Mouse (Mus musculus): ENCODE data around the gene Abca7.
A peak's percentile ranks its signal among the peaks of the same experiment; 100 is the strongest.
"Not testable (repeated sequence)": the region's sequence is repeated elsewhere in the genome, so short reads cannot be mapped to it uniquely, and the experiment has no call there.

Gene Abca7

GRCm38 (mm10) chr10:80021320-80021641 is 25.0 kb downstream of the Abca7 start:
- DNase-seq (ENCODE audit: low read depth, low spot score): no peak

- no peak for DNase-seq (ENCODE audit: low read depth, low spot score)
These were observed 25.9 kb downstream of the Abca7 start for GRCm38 (mm10) chr10:80022164-80022563.

GRCm38 (mm10) chr10:80022806-80023205 is 26.5 kb downstream of the Abca7 start:
- no peak for DNase-seq (ENCODE audit: low read depth, low spot score)

DNA sequence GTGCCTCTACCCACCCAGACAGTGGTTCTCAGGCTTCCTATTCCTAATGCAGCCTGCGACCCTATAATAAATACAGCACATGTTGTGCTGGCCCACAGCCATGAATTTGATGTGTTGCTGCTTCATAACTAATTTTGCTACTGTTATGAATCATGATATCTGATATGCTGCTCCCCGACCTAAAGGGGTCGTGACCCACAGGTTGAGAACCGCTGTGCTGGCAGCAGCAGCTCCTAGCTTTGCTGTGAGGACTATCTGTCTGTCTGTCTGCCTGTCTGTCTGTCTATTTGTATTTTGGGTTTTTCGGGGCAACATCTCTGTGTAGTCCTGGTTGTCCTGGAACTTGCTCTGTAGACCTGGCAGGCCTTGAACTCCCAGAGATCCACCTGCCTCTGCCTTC is 27.5 kb downstream of the Abca7 start:
- DNase-seq (ENCODE audit: low read depth, low spot score): no peak

DNA sequence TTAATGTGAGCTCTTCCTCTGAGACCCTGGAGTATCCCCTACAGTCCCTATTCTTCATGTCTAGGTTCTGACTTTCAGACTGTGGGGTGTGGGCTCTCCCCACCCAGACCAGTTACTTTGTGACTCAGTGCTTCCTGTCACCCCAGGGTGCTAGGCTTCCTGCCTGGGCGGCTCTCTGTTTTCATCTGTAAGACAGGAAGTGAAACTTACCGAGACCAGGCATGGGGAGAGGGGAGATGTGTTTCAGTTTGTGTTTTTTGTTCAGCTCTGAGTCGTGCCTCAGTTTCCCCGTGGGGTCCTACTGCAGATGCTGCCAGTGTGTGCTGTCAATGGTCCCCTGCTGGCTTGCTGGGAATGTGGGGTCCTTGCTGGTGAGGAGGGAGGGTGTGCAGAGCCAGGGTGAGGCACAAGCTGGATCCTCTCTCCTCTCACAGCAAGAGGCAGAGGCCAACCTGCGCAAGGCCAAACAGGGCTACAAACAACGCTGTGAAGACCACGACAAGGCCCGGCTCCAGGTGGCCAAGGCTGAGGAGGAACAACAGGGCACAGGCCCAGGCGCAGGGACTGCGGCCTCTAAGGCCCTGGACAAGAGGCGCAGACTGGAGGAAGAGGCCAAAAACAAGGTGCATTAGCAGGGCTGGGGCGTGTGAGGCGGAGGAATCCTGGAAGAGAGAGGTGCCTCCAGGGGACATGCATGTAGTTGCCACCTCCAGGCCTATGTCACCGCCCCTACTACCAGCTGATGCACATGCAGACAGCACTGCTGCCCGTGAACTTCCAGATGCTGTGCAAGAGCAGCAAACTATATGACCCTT is 28.1 kb downstream of the Abca7 start:
- DNase-seq (ENCODE audit: low read depth, low spot score): no peak

- no peak for DNase-seq (ENCODE audit: low read depth, low spot score)
These were observed 28.7 kb downstream of the Abca7 start for GRCm38 (mm10) chr10:80025044-80025347.

GRCm38 (mm10) chr10:80025463-80025862 is 29.2 kb downstream of the Abca7 start:
- DNase-seq (ENCODE audit: low read depth, low spot score): no peak

DNA sequence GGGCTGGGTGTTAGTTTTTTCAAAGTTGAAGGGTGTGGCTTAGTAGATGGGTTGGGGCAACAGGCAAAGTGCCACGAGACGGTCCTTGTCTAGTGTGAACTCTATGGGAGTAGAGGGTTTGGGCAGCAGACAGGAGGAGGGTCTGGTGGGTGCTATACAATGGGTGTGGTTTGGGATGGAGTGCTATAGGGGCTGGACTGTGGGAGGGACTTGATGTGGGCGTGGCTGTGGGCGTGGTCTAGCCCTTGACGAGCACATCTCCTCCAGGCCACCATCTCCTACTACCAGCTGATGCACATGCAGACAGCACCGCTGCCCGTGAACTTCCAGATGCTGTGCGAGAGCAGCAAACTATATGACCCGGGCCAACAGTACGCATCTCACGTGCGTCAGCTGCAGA is 29.6 kb downstream of the Abca7 start:
- no peak for DNase-seq (ENCODE audit: low read depth, low spot score)

DNA sequence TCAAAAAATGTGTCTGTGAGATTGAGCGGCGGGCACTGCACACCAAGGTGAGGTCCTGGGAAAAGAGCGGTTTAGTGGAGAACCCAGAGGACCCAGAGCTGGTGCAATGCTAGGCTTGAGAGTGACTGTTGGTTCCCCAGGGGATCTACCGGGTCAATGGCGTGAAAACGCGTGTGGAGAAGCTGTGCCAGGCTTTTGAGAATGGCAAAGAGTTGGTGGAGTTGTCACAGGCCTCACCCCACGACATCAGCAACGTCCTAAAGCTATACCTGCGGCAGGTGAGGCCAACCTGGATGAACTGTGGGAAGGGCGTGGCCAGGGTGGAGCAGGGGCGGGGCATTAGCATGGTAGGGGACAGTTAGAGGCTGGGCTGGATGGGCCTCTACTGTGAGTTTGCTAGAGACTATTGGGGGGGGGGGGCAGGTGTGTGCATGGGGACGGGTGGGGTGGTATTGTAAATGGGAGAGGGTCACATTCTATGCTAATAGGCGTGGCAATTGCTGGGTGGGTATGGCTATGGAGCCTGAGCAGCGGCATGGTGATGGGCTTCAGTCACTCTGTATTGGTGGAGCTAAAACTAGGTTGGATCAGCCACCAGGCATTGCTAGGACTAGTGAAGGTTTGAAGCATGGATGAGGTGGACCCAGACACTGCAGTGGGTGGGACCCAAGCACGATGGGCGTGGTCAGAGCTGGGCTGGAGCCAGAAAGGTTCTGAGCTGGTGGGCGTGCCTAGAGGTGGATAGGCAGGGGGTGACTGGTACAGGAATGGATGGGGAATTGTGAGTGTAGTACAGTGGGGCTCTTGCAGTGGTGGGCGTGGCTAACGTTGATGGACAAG is 31.6 kb downstream of the Abca7 start:
- no peak for DNase-seq (ENCODE audit: low read depth, low spot score)

DNA sequence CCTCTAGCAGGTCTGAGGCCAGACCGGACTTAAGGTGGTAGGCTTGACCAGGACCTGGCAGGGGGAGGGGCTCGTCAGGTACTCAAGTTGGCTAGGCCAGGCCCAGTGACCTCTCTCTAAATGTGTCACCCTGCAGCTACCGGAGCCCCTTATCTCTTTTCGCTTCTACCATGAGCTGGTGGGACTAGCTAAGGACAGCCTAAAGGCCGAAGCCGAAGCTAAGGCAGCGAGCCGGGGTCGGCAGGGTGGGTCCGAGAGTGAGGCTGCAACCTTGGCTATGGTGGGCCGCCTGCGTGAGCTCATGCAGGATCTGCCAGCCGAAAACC is 32.2 kb downstream of the Abca7 start:
- no peak for DNase-seq (ENCODE audit: low read depth, low spot score)

DNA sequence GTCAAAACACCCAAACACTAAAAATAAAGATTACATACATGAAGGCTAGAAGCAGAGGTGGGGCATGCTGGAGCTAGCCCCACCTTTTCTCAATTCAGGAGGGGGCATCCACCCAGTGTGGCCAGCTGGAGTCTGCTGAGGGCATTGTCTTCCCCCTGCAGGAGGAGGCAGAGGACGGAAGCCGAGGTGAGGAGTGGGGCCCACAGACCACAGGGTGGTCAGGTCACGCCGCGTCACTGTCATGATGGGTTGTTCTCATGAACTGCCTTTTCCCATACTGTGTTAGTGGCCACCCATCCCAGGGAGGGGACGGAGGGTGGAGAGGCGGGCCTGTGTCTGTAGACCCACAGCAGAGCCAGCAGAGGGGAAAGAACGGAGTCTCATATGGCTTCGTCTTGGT is 33.9 kb downstream of the Abca7 start:
- DNase-seq (ENCODE audit: low read depth, low spot score): no peak

- no peak for DNase-seq (ENCODE audit: low read depth, low spot score)
These were observed 34.4 kb downstream of the Abca7 start for GRCm38 (mm10) chr10:80030736-80031135.

DNA sequence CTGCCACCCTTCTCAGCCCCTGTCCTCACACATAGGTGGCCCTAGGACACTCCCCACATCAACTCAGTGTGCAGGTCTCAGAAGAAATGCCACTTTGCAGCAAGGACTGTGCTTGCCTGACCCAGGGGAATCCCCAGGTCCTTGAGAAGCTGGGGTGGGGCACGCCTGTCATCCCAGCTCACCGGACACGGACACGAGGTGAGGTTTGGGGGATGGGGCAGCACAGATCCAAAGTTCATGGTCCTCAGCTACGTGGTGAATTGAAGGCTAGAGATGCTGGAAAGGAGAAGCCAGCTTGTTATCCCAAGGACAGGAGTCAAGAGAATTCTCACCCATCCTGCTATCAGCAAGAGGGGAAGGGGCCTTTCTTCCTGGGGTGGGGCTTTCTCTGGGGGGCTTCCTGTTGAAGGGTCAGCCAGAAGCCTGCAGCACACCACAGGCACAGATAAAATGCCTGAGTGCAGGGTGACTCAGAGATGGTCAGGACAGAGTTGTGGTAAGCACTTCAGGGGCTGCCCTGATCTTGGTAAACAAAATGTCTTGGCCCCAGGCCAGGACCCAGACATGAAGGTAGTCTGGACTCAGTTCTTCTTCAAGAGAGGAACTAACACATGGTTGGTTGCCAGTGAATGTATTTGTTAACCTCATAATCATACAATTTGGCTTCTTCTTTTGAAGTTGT is 36.6 kb downstream of the Abca7 start:
- DNase-seq (ENCODE audit: low read depth, low spot score): no peak

GRCm38 (mm10) chr10:80033511-80034391 is 37.5 kb downstream of the Abca7 start:
- no peak for DNase-seq (ENCODE audit: low read depth, low spot score)

GRCm38 (mm10) chr10:80035148-80035547 is 38.9 kb downstream of the Abca7 start:
- DNase-seq (ENCODE audit: low read depth, low spot score): no peak

DNA sequence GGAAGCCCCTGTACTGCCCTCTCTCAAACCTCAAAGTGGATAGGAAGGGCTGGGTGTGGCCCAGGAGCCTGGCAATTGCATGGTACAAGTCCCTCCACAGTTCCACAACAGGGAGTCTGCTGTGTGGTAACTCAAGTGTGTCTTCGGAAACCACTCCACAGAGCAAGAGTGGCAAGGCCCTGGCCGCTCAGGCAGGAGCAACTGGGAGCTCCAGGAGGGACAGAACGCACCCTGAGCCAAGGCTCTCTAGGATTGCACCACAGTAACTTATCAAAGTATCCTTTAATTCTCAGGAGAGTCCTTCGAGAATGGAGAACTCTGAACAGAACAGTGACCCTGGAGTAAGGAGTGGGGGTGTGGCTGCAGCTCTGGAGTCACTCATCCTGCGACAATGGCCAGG is 39.4 kb downstream of the Abca7 start:
- DNase-seq (ENCODE audit: low read depth, low spot score): no peak

GRCm38 (mm10) chr10:80036832-80037231 is 40.5 kb downstream of the Abca7 start:
- DNase-seq (ENCODE audit: low read depth, low spot score): no peak

- peak; percentile 92 for DNase-seq (ENCODE audit: low read depth, low spot score)
These were observed 43.3 kb downstream of the Abca7 start, which contains the start of gene Polr2e for GRCm38 (mm10) chr10:80039559-80039979. Polr2e (minus strand) TSS chr10:80039795.

DNA sequence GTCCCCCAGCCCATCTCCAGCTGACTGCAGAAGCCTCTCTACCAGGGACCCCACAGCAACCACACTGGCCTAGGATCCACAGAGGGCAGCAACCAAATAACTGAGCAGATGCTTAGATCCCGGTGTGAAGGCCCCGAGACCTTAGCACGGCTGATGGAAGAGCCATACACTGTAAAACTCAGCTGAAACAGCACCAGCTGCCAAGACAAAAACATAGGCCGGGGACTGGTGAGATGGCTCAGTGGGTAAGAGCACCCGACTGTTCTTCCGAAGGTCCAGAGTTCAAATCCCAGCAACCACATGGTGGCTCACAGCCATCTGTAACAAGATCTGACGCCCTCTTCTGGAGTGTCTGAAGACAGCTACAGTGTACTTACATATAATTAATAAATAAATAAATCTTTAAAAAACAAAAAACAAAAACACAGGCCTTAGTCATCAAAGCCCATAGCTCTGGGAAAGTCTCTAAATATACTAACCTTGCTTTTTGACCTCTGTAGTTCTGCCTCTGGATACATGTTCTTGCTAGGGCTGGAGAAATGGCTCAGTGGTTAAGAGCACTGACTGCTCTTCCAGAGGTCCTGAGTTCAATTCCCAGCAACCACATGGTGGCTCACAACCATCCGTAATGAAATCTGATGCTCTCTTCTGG is 45.2 kb downstream of the Abca7 start:
- not testable (repeated sequence) for DNase-seq (ENCODE audit: low read depth, low spot score)

DNA sequence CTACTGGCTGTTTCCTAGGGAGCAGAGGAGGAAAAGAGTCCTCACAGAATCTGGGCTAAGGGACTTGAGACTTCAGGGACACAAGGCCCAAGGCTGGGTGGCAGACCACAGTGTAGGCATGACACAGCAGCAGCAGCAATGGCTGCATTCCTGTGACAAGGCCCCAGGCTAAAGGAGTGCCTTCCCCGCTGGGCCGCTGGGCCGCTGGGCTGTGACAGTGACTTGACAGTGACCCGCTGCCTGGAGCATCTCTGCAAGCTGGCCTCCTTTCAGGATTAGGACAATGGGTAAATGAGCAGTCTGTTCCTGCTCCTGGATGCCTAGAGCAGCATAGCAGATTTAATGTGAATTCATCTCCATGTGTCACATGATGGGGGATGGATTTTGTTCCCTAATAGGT is 47.8 kb downstream of the Abca7 start:
- DNase-seq (ENCODE audit: low read depth, low spot score): no peak

DNA sequence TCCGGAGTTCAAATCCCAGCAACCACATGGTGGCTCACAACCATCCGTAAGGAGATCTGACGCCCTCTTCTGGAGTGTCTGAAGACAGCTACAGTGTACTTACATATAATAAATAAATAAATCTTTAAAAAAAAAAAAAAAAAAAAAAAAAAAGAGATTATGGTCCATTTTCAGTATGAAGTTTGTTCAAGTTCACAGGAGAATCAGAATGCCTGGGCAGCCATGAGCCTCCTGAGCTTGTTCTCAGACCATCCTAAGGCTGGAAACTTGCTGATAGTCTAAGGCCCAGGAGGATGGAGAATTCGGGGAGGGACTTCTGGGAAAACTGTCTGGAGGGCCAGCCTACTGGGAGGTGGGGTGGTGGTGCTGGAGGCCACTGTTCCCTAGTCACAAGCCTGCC is 49.1 kb downstream of the Abca7 start:
- DNase-seq (ENCODE audit: low read depth, low spot score): not testable (repeated sequence)
